Mouse (Mus musculus): ENCODE results near the gene Ddit4.

The Ddit4 gene

DNA sequence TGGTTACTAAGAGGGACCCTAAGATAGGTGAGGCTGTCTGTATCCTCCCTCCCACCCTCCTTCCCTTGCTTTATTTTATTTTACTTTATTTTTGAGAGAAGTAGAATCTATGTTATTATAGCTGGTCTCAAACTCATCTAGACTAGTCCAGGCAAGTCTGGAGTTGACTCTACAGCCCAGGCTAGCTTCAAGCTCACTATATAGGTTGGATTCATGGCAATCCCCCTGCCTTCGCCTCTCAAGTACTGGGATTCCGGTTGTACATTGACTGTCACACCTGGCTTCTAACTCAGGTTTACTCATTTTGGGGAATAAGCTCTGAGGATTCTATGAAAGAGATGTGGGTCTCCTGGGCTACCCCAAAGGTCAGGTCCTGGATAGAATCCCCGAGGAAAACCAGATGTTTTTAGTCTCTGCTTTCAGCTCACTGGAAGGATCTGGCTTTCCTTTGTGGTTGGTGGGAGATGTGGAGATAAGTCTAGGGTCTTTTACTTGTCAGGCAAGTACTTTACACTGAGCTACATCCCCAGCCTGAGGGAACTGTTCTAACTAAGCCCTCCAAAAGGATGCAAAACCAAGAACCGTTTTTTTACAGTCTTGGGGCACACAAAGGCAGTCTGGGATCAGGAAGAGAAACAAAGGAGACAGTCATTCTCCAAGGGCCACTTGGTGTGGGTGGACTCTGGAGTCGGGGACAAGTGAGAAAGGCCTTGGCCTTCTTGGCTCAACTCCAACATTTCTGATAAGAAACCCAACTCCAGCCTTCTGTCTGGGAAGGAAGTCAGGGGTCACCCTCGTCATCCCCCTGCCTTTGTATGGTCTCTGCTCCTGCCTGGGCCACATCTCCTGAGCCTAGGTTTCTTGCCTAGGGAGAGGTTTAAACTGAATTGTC is 3.0 kb downstream of the Ddit4 start:
- no peak for DNase-seq (ENCODE audit: inconsistent ontology term)

DNA sequence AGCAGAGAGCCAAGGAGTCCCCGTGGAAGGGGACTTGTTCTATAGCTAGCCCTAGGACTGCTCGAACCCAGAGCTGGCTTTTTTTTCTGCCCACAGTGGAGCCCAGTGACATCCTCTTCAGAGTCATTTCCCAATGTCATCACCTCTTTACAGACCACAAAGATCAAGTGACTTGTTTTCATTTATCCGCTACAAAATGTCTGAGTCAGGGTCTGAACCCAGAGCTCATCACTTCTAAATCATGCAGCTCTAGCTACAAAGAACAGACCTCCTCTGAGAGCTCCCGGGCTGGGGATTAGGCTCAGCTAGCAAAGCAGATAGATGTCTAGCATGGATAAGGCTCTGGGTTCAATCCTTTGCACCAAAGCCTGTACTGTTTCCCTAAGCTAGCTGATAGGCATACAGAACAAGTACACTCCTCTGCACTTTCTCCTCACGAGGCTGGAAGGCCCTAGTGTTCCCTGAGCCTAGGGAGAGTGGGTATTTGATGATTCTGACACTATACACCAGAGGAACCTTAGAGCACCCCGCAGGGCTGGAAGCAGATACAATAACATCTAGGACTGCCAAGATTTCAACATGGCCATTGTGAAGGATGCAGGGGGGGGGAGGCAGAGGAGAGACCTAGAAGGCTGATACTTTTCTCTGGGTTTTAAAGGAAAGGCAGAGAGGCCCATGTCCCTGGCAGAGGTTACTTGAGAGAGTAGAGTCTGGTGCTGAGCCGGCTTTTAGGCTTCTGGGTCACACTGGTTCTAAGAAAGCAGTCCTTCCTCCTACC is 4.1 kb downstream of the Ddit4 start:
- DNase-seq (ENCODE audit: inconsistent ontology term) = no peak

GRCm38 (mm10) chr10:59946362-59946761 is 5.3 kb downstream of the Ddit4 start:
- DNase-seq (ENCODE audit: inconsistent ontology term) = no peak

- no peak for DNase-seq (ENCODE audit: inconsistent ontology term)
Observed at GRCm38 (mm10) chr10:59945416-59945815, 6.2 kb downstream of the Ddit4 start.

GRCm38 (mm10) chr10:59943421-59943989 is 8.1 kb downstream of the Ddit4 start:
- DNase-seq (ENCODE audit: inconsistent ontology term) = peak; percentile 72

- DNase-seq (ENCODE audit: inconsistent ontology term) = peak; percentile 84
Observed at GRCm38 (mm10) chr10:59942847-59943420, 8.7 kb downstream of the Ddit4 start.

DNA sequence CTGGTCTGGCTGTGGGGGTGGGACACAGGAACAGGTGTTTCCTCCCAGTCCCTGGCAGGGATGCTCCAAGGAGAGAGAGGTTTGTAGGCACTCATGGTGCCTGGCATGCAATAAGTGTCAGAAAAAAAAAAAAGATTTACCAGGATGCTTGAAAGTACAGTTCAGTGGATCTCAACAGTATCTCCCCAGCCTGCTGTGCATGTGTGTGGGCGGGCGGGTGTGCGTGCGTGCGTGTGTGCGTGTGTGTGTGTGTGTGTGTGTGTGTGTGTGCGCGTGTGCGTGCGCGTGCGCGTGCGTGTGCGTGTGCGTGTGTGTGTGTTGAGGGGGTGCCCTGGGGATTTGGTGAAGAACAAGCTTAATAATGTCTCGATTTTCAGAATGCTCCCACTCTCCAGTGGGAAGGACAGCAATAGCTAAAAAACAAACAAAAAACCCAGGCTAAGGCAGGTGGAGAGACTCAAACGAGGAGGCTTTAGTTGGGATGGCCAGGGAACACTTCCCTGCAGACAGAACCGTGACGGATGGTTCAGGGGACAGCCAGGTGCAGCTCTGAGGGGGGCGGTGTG is 9.3 kb downstream of the Ddit4 start:
- no peak for DNase-seq (ENCODE audit: inconsistent ontology term)

DNA sequence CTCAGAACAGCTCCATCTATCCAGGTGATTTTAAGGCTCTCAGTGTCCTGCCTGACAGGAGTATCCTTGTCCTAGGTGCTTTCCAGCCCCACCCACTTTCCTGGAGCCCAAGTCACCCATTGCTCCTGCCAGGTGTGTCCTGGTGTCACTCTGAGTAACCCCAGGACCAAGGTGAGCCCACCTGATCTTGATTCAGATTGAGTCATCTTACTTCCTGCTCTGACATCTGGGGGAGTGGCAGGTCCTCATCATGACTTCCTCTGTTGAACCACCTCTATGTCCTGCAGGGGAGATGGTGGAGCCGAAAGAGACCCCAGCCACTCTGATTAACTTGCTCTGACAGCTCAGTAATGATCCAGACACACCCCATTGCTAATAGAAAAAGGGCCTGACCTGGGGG is 12.6 kb downstream of the Ddit4 start:
- no peak for DNase-seq (ENCODE audit: inconsistent ontology term)

DNA sequence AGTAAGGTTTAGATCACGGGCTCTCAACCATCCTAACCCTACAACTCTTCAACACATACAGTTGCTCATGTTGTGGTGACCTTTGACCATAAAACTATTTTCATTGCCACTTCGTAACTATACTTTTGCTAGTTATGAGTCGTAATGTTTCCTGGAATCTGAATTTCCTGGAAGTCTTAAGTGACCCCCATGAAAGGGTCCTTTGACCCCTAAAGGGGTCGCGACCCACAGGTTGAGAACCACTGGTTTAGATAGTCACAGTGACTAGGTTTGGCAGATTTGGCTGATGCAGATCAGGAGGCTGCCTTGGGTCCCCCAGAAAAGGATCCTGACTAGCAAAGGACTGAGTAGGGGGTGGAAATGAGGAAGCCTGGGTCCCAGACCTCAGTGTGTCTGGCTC is 13.0 kb downstream of the Ddit4 start:
- no peak for DNase-seq (ENCODE audit: inconsistent ontology term)

GRCm38 (mm10) chr10:59936058-59936856 is 15.4 kb downstream of the Ddit4 start:
- no peak for DNase-seq (ENCODE audit: inconsistent ontology term)

DNA sequence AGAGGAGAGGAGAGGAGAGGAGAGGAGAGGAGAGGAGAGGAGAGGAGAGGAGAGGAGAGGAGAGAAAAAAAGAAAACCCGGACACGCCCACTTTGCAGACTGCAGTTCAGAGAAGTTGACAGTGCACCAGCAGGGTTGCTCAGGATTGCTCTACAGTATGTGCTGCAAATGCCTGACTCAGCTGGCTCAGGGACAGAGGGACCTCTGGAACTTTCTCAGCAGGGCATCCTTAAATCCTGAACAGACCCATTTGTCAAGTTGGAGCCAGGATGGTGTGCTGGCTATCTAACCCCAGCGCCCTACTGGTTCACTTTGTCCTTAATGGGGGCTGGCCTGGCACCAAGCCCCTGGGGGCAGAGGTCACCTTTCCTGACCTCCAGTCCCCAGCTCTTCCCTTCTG is 17.6 kb downstream of the Ddit4 start:
- DNase-seq (ENCODE audit: inconsistent ontology term) = no peak

- DNase-seq (ENCODE audit: inconsistent ontology term) = no peak
Observed at GRCm38 (mm10) chr10:59932521-59932920, 19.1 kb downstream of the Ddit4 start.

GRCm38 (mm10) chr10:59930996-59931395 is 20.6 kb downstream of the Ddit4 start:
- DNase-seq (ENCODE audit: inconsistent ontology term) = no peak

DNA sequence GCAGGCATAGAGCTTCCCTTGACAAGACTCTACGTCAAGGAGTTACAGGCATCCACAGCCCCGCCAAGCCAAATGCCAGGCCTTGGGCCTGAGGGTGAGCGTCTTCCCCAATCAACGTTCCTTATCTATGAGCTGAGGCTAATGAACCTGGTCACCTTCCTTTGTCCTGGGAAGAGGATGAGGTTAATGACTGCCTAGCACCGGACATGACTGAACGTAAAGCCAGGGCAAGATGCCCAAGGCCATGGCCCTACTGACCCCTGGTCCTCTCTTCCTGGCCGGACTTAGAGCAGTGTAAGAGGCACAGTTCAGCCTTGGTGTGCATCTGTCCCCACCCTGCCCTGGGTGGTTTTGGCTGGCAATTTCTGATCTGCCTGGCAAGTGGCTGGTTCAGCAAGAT is 22.4 kb downstream of the Ddit4 start:
- DNase-seq (ENCODE audit: inconsistent ontology term) = no peak

DNA sequence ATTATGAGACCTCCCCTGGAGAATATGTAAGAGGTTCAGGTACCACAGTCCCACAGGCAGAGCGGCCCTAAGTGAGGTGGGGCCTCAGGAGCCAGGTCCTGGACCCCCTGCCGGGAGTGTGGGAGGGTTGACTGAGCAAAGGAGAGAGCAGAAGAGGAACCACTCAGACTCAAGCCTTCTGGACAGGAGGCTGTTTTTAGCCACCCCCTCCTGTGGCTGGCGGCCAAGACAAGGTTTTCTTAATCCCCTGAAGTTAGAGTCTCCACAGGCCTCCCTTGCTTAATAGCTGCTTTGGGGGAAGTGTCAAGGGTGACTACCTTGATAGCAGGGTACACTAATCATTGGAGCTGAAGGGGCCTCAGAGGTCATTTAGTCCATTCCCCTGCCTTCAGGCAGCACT is 27.3 kb downstream of the Ddit4 start:
- no peak for DNase-seq (ENCODE audit: inconsistent ontology term)

DNA sequence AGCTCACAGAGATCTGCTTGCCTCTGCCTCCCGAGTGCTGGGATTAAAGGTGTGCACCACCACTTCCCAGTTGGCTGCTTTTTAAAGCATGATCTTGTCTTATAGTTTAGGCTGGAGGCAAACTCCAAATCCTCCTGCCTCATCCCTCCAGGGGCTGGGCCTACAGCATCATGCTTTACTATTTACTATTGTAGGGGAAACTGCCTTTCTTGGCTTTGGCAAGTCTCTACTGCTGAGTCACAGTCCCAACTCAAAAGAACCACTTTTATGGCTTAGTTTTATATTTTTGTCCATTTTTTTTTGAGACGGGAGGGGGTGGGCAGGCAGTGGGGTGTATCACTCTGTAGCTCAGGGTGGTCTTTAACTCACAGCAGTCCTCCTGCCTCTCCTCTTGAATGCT is 28.1 kb downstream of the Ddit4 start:
- DNase-seq (ENCODE audit: inconsistent ontology term) = no peak

GRCm38 (mm10) chr10:59920810-59921681 is 30.6 kb downstream of the Ddit4 start:
- peak; percentile 81 for DNase-seq (ENCODE audit: inconsistent ontology term)

DNA sequence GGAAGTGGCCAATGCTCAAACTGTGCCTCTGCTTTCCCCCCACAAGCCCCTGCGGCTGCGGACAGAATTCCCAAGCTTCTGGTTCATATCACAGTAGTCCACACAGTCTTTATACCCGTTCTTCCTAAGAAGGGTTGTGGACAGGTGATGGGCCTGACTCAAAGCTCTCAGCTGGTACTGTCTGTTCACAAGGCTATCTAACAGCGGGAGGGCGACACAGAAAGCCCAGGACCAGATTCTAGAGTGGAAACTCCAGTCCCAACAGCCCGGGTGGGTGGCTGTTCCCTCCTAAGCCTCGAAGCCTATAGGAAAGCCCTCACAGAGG is 31.2 kb downstream of the Ddit4 start:
- no peak for DNase-seq (ENCODE audit: inconsistent ontology term)

DNA sequence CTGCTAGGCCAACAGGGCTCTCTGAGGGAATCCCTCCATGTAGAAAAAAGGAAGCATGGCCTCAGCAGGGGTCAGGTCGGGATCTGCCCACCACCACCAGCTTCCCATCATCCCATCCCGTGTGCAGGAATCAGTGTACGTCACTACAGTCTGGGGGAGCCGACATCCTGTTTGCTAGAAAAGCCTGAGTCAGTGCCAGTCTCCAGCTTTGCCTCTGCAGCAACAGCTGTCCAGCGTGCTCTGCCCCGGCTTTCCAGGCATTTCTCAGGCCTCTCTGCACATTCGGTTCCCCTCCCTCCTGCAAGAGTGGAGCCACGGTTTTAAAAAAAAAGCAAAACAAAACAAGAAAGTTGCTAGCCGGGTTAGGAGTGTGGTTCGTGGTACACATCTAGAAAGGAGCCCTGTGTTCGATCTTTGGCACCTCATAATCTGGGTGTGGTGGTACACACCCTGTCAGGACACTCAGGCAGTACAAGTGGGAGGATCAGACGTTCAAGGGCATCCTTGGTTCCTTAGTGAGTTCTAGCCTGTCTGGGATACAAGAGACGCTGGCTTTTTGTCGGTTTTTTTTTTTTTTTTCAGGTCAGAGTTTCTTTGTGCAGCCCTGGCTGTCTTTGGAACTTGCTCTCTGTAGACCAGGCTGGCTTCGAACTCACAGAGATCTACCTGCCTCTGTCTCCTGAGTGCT is 32.0 kb downstream of the Ddit4 start:
- no peak for DNase-seq (ENCODE audit: inconsistent ontology term)

- peak; percentile 60 for DNase-seq (ENCODE audit: inconsistent ontology term)
Observed at GRCm38 (mm10) chr10:59918111-59918510, 33.5 kb downstream of the Ddit4 start.

All from Muller cell, postnatal 12 days (primary cell).